Mouse (Mus musculus): ENCODE measurements around the gene Slc12a8.
A peak's percentile ranks its signal among the peaks of the same experiment; 100 is the strongest.

Gene Slc12a8

GRCm38 (mm10) chr16:33672643-33673042 lies 155.5 kb downstream of the Slc12a8 start:
- no peak for DNase-seq (ENCODE audit: low spot score in 2 of 2)

- no peak for DNase-seq (ENCODE audit: low spot score in 2 of 2)
Measured at GRCm38 (mm10) chr16:33673530-33674109, 156.5 kb downstream of the Slc12a8 start.

- DNase-seq (ENCODE audit: low spot score in 2 of 2), result no peak
Measured at GRCm38 (mm10) chr16:33675151-33675847, 158.2 kb downstream of the Slc12a8 start.

GRCm38 (mm10) chr16:33675848-33676184 lies 158.7 kb downstream of the Slc12a8 start:
- DNase-seq (ENCODE audit: low spot score in 2 of 2), result no peak

- peak in 1 of 2 experiments; percentile 67 for DNase-seq (ENCODE audit: low spot score in 2 of 2)
Measured at GRCm38 (mm10) chr16:33676347-33677312, 159.5 kb downstream of the Slc12a8 start.

- no peak for DNase-seq (ENCODE audit: low spot score in 2 of 2)
Measured at GRCm38 (mm10) chr16:33677313-33677690, 160.2 kb downstream of the Slc12a8 start.

GRCm38 (mm10) chr16:33677901-33678300 lies 160.8 kb downstream of the Slc12a8 start:
- no peak for DNase-seq (ENCODE audit: low spot score in 2 of 2)

- no peak for DNase-seq (ENCODE audit: low spot score in 2 of 2)
Measured at GRCm38 (mm10) chr16:33680271-33680670, 163.1 kb downstream of the Slc12a8 start.

GRCm38 (mm10) chr16:33680816-33681215 lies 163.7 kb downstream of the Slc12a8 start:
- DNase-seq (ENCODE audit: low spot score in 2 of 2), result no peak

- DNase-seq (ENCODE audit: low spot score in 2 of 2), result no peak
Measured at GRCm38 (mm10) chr16:33681661-33682060, 164.5 kb downstream of the Slc12a8 start.

- DNase-seq (ENCODE audit: low spot score in 2 of 2), result no peak
Measured at GRCm38 (mm10) chr16:33682651-33683050, 165.5 kb downstream of the Slc12a8 start.

GRCm38 (mm10) chr16:33683206-33684161 lies 166.4 kb downstream of the Slc12a8 start:
- no peak for DNase-seq (ENCODE audit: low spot score in 2 of 2)

- peak; percentile 77 to 80 for DNase-seq (ENCODE audit: low spot score in 2 of 2)
Measured at GRCm38 (mm10) chr16:33684162-33684702, 167.1 kb downstream of the Slc12a8 start, which contains the start of gene Heg1. Heg1 (plus strand) TSS chr16:33684370.

GRCm38 (mm10) chr16:33684703-33685701 lies 167.9 kb downstream of the Slc12a8 start:
- no peak for DNase-seq (ENCODE audit: low spot score in 2 of 2)

GRCm38 (mm10) chr16:33686056-33686455 lies 168.9 kb downstream of the Slc12a8 start:
- DNase-seq (ENCODE audit: low spot score in 2 of 2), result no peak

GRCm38 (mm10) chr16:33687724-33688123 lies 170.6 kb downstream of the Slc12a8 start:
- DNase-seq (ENCODE audit: low spot score in 2 of 2), result no peak

GRCm38 (mm10) chr16:33690975-33691747 lies 174.0 kb downstream of the Slc12a8 start:
- no peak for DNase-seq (ENCODE audit: low spot score in 2 of 2)

GRCm38 (mm10) chr16:33693553-33693952 lies 176.4 kb downstream of the Slc12a8 start:
- DNase-seq (ENCODE audit: low spot score in 2 of 2), result no peak

All from urinary bladder, postnatal 4 days (tissue).